Mouse (Mus musculus): ENCODE measurements at regions not wholly inside any gene's neighbourhood (a gene's known extent, or its start where the extent isn't known, plus 50 kb on each side); places are given as distances from the start of the nearest gene placed in this dataset.
A peak's percentile ranks its signal among the peaks of the same experiment; 100 is the strongest.

- no peak for DNase-seq (ENCODE audit: low spot score in 2 of 2)
Measured at GRCm38 (mm10) chr13:107835756-107836385, 208.4 kb upstream of the Smim15 start.

- DNase-seq (ENCODE audit: low spot score in 2 of 2), result no peak
Measured at GRCm38 (mm10) chr13:107831997-107832396, 212.2 kb upstream of the Smim15 start.

- peak; percentile 88 to 90 for DNase-seq (ENCODE audit: low spot score in 2 of 2)
Measured at GRCm38 (mm10) chr13:107831221-107831681, 213.0 kb upstream of the Smim15 start.

DNA sequence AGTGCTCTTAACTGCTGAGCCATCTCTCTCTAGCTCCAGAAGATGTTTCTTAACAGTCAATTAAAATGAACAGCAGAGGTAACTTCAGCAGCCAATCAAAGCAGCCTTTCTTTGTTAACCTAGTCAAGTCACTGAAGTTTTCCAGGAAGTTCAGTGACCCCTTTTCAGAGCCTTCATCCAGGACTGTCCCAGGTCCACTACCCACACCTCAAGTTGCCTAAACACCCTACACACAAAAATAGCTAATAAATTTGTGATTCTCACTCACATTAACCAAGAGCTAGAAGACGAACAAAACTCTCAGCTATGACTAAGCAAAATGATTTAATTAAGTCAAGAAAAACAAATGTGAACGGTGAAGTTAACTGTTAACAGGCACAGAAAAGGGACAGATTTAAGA is 214.0 kb upstream of the Smim15 start:
- no peak for DNase-seq (ENCODE audit: low spot score in 2 of 2)

- no peak for DNase-seq (ENCODE audit: low spot score in 2 of 2)
Measured at GRCm38 (mm10) chr13:107829861-107830260, 214.4 kb upstream of the Smim15 start.

DNA sequence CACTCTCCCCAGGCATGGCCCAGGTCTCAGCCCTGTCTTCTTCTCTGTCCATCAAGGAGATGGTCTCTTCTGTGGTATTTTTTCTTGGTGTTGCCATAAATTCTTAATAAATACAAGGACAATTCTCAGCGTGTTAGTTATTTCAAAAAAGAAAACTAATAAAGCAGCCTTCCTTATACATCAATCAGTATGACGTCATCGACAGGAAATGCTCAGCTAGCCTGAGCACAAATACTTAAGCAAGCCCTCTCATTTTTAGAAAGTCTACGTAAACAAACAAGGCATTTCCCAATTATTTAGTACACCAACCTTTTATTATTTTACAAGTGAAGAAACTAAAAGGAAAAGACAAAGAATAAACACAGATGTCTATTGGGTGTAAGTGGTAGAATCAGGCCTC is 218.6 kb upstream of the Smim15 start:
- DNase-seq (ENCODE audit: low spot score in 2 of 2), result no peak

GRCm38 (mm10) chr13:107823342-107823741 is 220.9 kb upstream of the Smim15 start:
- no peak for DNase-seq (ENCODE audit: low spot score in 2 of 2)

- DNase-seq (ENCODE audit: low spot score in 2 of 2), result no peak
Measured at GRCm38 (mm10) chr13:107822198-107822597, 222.0 kb upstream of the Smim15 start.

- no peak for DNase-seq (ENCODE audit: low spot score in 2 of 2)
Measured at GRCm38 (mm10) chr13:107813562-107814161, 230.6 kb upstream of the Smim15 start.

GRCm38 (mm10) chr13:107812014-107812413 is 232.2 kb upstream of the Smim15 start:
- no peak for DNase-seq (ENCODE audit: low spot score in 2 of 2)

DNA sequence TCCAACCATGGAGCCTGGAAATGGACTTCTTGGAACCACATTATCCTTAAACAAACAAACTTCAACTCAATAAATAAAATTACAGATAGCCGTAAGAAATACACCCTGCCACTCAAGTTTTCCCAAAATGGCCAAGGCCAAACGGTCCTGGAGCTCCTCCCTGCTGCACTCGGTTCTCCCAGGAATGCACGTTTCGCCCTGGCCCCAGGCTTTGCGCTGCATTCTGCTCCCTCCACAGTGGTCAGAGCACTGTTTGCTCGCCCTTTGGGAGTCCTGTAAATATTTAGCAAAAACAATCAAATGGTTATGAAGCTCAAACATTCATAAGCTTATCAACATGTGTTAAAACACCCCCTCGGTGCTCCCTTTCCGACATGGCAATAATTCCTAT is 233.4 kb upstream of the Smim15 start:
- DNase-seq (ENCODE audit: low spot score in 2 of 2), result no peak

- DNase-seq (ENCODE audit: low spot score in 2 of 2), result no peak
Measured at GRCm38 (mm10) chr13:107810060-107810801, 234.0 kb upstream of the Smim15 start.

DNA sequence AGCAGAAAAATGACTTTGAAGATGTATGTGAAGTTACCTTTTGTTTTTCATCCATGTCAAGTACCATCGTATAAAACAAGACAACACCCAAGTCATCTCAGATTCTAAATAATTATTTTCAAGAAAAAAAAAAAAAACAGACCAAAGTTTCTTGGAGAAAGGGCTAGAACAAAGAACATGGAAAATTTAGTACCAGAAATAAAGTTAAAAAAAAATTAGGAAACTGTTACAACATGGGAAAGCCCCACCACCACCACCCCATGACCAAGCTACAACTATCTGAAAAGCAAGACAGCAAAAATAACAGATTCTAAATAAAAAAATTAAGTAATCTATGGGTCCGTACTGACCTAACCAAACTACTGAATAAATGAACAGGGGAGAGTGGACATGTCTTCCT is 235.3 kb upstream of the Smim15 start:
- no peak for DNase-seq (ENCODE audit: low spot score in 2 of 2)

DNA sequence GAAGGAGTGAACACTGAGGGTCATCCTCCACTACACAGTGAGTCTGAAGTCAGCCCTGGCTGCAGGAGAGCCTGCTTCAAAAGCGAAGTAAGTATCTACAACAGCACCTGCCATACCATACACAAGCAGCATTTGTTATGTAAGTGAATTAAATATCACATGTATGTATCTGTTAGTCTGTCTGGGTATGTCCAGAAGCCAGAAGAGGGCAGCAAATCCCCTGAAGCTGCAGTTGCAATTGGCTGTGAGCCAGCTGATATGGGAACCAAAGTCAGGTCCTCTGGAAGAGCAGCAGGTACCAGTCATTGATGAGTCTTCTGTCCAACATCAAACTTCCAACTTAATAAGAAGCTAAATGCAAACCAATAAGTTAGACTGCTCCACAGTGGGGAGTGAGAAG is 239.8 kb upstream of the Smim15 start:
- no peak for DNase-seq (ENCODE audit: low spot score in 2 of 2)

- DNase-seq (ENCODE audit: low spot score in 2 of 2), result no peak
Measured at GRCm38 (mm10) chr13:107799199-107799945, 244.9 kb upstream of the Smim15 start.

DNA sequence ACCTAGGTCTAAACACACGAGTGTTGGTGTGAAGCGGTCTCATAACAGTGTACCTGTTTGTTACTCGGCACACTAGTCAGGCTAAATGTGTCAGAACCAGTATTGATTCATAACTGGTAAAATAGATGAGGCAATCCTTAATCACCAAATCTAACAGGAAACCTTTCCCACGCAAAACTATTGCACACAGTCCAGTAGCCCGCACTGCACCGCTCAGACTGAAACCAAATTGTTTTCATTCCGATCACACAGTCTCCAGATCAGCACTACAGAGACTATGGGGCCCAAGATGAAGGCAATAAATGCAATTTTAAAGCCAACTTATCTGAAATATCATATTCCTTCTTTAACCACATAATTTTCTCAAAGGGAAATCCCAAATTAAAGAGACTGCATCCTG is 246.1 kb upstream of the Smim15 start:
- DNase-seq (ENCODE audit: low spot score in 2 of 2), result no peak

- no peak for DNase-seq (ENCODE audit: low spot score in 2 of 2)
Measured at GRCm38 (mm10) chr13:107795516-107795915, 248.7 kb upstream of the Smim15 start.

GRCm38 (mm10) chr13:107791770-107792169 is 252.5 kb upstream of the Smim15 start:
- no peak for DNase-seq (ENCODE audit: low spot score in 2 of 2)

DNA sequence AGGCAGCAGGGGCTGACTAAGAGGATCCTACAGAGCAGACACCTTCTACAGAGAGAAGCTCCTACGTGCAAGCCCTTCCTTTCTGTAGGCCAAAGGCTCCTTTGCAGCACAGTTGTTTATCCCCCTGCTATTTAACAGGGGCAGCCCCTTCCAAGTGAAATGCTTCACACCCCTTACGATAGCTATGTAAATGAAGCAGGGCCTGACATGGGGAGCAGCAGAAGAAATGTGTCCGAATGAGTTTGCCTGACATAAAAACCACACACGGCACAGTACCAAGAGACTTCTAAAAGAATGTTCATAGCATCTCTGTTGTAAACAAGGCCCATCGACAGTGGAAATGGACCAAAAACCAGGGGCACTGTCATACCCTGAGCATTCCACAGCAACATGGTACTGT is 259.3 kb upstream of the Smim15 start:
- DNase-seq (ENCODE audit: low spot score in 2 of 2), result no peak

DNA sequence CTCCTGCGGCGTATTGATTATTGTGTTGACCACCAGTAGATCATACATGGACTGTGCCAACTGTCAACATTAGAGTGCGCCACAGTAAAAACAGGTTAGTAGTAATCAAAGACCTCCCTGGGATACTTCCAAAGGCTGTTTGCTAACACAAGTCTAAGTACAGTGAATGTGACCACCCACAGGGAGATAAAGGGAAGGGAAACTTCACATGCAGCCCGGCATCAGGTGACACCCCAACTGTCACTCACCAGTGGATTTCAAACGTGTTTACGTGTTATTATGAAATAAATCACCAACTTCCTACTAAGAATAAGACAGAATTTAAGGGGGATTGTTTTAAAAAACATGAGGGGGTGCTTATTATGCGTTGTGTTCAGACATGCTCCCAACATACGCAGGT is 262.5 kb upstream of the Smim15 start:
- DNase-seq (ENCODE audit: low spot score in 2 of 2), result no peak

DNA sequence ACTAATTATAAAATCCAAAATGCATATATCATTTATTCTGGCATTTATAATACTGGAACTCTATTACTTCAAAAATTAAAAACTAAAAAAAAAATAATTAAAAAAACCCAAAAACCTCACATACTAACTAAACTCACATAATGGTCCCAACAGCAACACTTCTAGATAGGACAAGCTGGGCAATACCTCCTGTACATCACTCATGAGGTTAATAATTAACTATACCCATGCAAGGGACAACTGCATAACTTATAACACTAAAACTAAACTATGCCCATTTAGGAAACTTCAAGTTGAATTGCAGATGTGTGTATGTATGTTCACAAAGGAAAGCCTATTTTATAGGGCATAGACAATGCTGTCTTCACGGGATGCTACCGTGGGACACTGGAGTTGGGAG is 263.0 kb upstream of the Smim15 start:
- DNase-seq (ENCODE audit: low spot score in 2 of 2), result no peak

DNA sequence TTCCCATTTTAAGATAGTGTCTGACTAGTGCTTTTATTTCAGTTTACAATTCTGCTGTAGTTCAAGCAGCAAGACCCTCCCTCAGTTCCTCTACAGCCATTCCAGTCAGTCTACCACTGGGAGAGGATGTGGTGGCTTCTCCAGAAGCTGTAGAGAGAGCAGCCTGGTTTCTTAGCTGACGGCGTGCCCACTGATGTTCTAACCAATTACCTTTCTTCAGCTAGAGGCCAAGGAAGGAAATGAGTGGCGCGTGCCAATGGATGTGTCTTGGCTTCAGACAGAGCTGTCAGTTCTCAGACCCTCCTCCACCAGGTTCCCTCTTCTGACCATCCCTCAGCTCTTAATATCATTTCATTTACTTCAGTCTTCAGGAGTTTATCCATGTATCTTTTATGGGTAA is 264.7 kb upstream of the Smim15 start:
- DNase-seq (ENCODE audit: low spot score in 2 of 2), result no peak
